Mouse (Mus musculus) heart, postnatal 0 days (tissue): ENCODE measurements around the gene Il17rc. TPM values are rescaled to one million over a fixed set of nuclear protein-coding genes. Genes with fewer than 3 reads are reported as not detected.

Experiments
- ATAC-seq: fragments of 200-750 bp; cut with Nextera tagmentation; 2 replicates; pipeline ENCODE4 v1.8.0; 2017; ENCODE audit warnings: low read depth, moderate number of reproducible peaks, moderate library complexity; ENCODE audit not compliant: insufficient read depth
- DNase-seq: peaks from one replicate; pipeline ENCODE4 v3.0.0-alpha.2; 2016; ENCODE audit warnings: low spot score
- H3K27ac ChIP-seq: fragments of 300-500 bp; sonication (generic); 2 replicates; pipeline ENCODE4 v1.5.1; 2014; ENCODE audit warnings: low read depth, mild to moderate bottlenecking
- H3K27me3 ChIP-seq: fragments of 300-500 bp; sonication (generic); 2 replicates; pipeline ENCODE4 v1.6.1; 2014; ENCODE audit warnings: low read length, mixed read lengths; ENCODE audit not compliant: control insufficient read depth, insufficient read depth
- H3K36me3 ChIP-seq: fragments of 300-500 bp; sonication (generic); replicated peaks from 2 replicates; pipeline ENCODE4 v1.6.1; 2014; ENCODE audit warnings: low read length, mixed read lengths; ENCODE audit not compliant: control insufficient read depth, insufficient read depth
- H3K4me1 ChIP-seq: fragments of 300-500 bp; sonication (generic); 2 replicates; pipeline ENCODE4 v1.6.1; 2014; ENCODE audit warnings: antibody characterized with exemption; ENCODE audit not compliant: control insufficient read depth, insufficient read depth
- H3K4me2 ChIP-seq: fragments of 300-500 bp; sonication (generic); 2 replicates; pipeline ENCODE4 v1.6.1; 2014; ENCODE audit warnings: low read depth, mild to moderate bottlenecking, low read length, moderate library complexity
- H3K4me3 ChIP-seq: fragments of 300-500 bp; sonication (generic); 2 replicates; pipeline ENCODE4 v1.5.1; 2014; ENCODE audit warnings: low read depth, low read length
- H3K9ac ChIP-seq: fragments of 300-500 bp; sonication (generic); replicated peaks from 2 replicates; pipeline ENCODE4 v1.6.1; 2014; ENCODE audit warnings: low read depth, low read length, mixed read lengths
- H3K9me3 ChIP-seq: fragments of 300-500 bp; sonication (generic); replicated peaks from 2 replicates; pipeline ENCODE4 v1.6.1; 2016; ENCODE audit warnings: low read length; ENCODE audit not compliant: control insufficient read depth
- CTCF ChIP-seq: IDR thresholded peaks from 2 replicates; pipeline ENCODE4 v1.5.1; 2016; ENCODE audit warnings: antibody characterized with exemption, control low read depth, low read depth
- EP300 ChIP-seq: IDR thresholded peaks from 2 replicates; pipeline ENCODE4 v1.6.1; 2016; ENCODE audit warnings: antibody characterized with exemption, low read depth
- WGBS: fragments of 180-500 bp; shearing (Covaris S2); extraction: QIAGEN DNeasy Blood & Tissue Kit; methylation state at CpG from one replicate; pipeline ENCODE4 v1.1.7; 2014; 5-methylcytosine and 5-hydroxymethylcytosine counted together
- polyA plus RNA-seq: library from polyadenylated mRNA; unstranded; fragments of >200 nt; fragmentation: Nextera tagmentation; extraction: Ambion mirVana; gene quantifications from 2 replicates; pipeline ENCODE4 v1.2.1, GENCODE M21; 2015
- total RNA-seq: library from RNA; depleted of rRNA; stranded (reverse); fragments of >200 nt; gene quantifications from 2 replicates; pipeline ENCODE4 v1.2.3, GENCODE M21; 2014; ENCODE audit warnings: low replicate concordance

Il17rc gene
- total and polyA plus RNA-seq, 2 experiments from 2014 or later: 12.1 to 22.1 TPM

GRCm38 (mm10) chr6:113429965-113430364 is 41.3 kb upstream of the Il17rc start:
- Histone ChIP-seq H3K9ac (no peak overlapping the region), H3K4me2 (no peak overlapping the region), H3K27me3 (no peaks in the 10 kb centered on the region), H3K27ac (no peak overlapping the region), H3K9me3 (no peaks in the 10 kb centered on the region), H3K4me1 (no peaks in the 10 kb centered on the region), H3K36me3 (no peaks in the 10 kb centered on the region), H3K4me3 (no peak overlapping the region)
- WGBS: 61% methylated on average over 3 of the region's 3 CpGs
- DNase-seq: no peak
- TF ChIP-seq EP300 (no peak), CTCF (no peak)
- ATAC-seq: no peak

- no peak for DNase-seq
- WGBS: 49% methylated on average over 3 of the region's 3 CpGs
- Histone ChIP-seq H3K4me3 (no peak overlapping the region), H3K4me2 (no peak overlapping the region), H3K4me1 (no peaks in the 10 kb centered on the region), H3K9me3 (no peaks in the 10 kb centered on the region), H3K27me3 (no peaks in the 10 kb centered on the region), H3K9ac (no peak overlapping the region), H3K27ac (no peak overlapping the region), H3K36me3 (no peaks in the 10 kb centered on the region)
- no peak for ATAC-seq
- TF ChIP-seq EP300: no peak
- no peak for TF ChIP-seq CTCF
These were observed 40.4 kb upstream of the Il17rc start for GRCm38 (mm10) chr6:113430846-113431245.

- H3K27ac ChIP-seq: no peak overlapping the region
- TF ChIP-seq EP300: no peak
- H3K27me3 ChIP-seq: no peaks in the 10 kb centered on the region
- H3K9me3 ChIP-seq: no peaks in the 10 kb centered on the region
- WGBS: 60% methylated on average over 3 of the region's 3 CpGs
- no peaks in the 10 kb centered on the region for H3K4me1 ChIP-seq
- H3K4me2 ChIP-seq: no peak overlapping the region
- H3K4me3 ChIP-seq: no peak overlapping the region
- no peak overlapping the region for H3K9ac ChIP-seq
- DNase-seq (no peak), ATAC-seq (no peak)
- no peaks in the 10 kb centered on the region for H3K36me3 ChIP-seq
These were observed 39.4 kb upstream of the Il17rc start for GRCm38 (mm10) chr6:113431801-113432200.

GRCm38 (mm10) chr6:113433661-113434060 is 37.6 kb upstream of the Il17rc start:
- no peak for ATAC-seq
- no peaks in the 10 kb centered on the region for H3K4me1 ChIP-seq
- H3K4me3 ChIP-seq: no peak overlapping the region
- DNase-seq: no peak
- TF ChIP-seq EP300: no peak
- no peak for TF ChIP-seq CTCF
- H3K27me3 ChIP-seq: no peaks in the 10 kb centered on the region
- no peaks in the 10 kb centered on the region for H3K36me3 ChIP-seq
- no peak overlapping the region for H3K4me2 ChIP-seq
- no peaks in the 10 kb centered on the region for H3K9me3 ChIP-seq
- H3K9ac ChIP-seq: no peak overlapping the region
- 51% methylated on average over 3 of the region's 3 CpGs for WGBS
- H3K27ac ChIP-seq: no peak overlapping the region

- no peak overlapping the region for H3K9ac ChIP-seq
- DNase-seq (no peak), ATAC-seq (no peak)
- H3K27ac ChIP-seq: no peak overlapping the region
- 60% methylated on average over 7 of the region's 7 CpGs for WGBS
- no peaks in the 10 kb centered on the region for H3K9me3 ChIP-seq
- no peaks in the 10 kb centered on the region for H3K4me1 ChIP-seq
- no peaks in the 10 kb centered on the region for H3K36me3 ChIP-seq
- no peaks in the 10 kb centered on the region for H3K27me3 ChIP-seq
- H3K4me2 ChIP-seq: no peak overlapping the region
- TF ChIP-seq CTCF (no peak), EP300 (no peak)
- H3K4me3 ChIP-seq: no peak overlapping the region
These were observed 36.5 kb upstream of the Il17rc start for GRCm38 (mm10) chr6:113434691-113435090.

- Histone ChIP-seq H3K9ac (no peak within 1 kb of the TSS), H3K27me3 (no peaks in the 10 kb centered on the region), H3K4me2 (no peak within 1 kb of the TSS), H3K36me3 (no peaks in the 10 kb centered on the region), H3K27ac (no peak within 1 kb of the TSS), H3K4me3 (no peak within 1 kb of the TSS), H3K9me3 (no peaks in the 10 kb centered on the region), H3K4me1 (no peaks in the 10 kb centered on the region)
- no peak for TF ChIP-seq EP300
- TF ChIP-seq CTCF: no peak
- DNase-seq: no peak
- 67% methylated on average over 9 of the region's 9 CpGs for WGBS
- ATAC-seq: no peak
These were observed 35.5 kb upstream of the Il17rc start, which contains the start of gene Cidec for GRCm38 (mm10) chr6:113435664-113436205. Cidec (minus strand) TSS chr6:113435760.
